Mouse (Mus musculus) splenic B cell, adult 2 months (primary cell): Measurements from ENCODE around the gene Rlf.

Source experiments
- DNase-seq: peaks from one replicate; pipeline ENCODE4 v3.0.0-alpha.2; 2011; ENCODE audit warnings: low read depth, low spot score
- H3K27me3 ChIP-seq: 2 replicates; pipeline ENCODE4 v1.6.1; 2012; ENCODE audit warnings: mild to moderate bottlenecking, low read length, moderate library complexity, mixed read lengths; ENCODE audit not compliant: control insufficient read depth, poor library complexity, insufficient read depth, severe bottlenecking
- H3K36me3 ChIP-seq: 2 replicates; pipeline ENCODE4 v1.6.1; 2012; ENCODE audit warnings: mild to moderate bottlenecking, low read length, moderate library complexity, mixed read lengths; ENCODE audit not compliant: control insufficient read depth, poor library complexity, insufficient read depth, severe bottlenecking

The Rlf gene

DNA sequence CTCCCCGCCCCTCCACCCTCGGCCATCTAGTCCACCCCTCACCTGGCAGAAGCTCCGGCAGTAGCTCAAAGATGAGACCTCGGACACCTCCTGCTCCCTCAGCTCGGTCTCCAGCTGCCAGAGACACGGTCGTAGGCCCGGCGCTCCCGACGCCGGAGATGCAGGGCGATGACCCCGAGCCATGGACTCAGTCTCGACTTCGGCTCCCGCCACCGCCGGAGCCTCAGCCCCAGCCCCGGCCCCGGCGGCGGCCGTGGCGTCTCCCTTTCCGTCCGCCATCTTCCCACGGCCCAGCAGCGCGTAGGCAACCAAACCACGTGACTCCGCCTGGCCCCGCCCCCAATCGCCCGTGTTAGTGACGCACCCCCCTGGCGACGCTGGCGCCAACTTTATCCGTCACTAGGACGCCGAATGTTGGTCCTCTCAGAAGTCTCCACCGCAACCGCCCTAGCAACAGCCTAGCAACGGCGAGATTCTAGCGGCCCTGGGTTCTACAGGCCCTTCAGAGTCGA, at the start of gene Rlf:
TSS of gene Rlf (minus strand) at position 292 of the 512 bp plus-strand sequence.
- DNase-seq, result peak; percentile 98
- Histone ChIP-seq H3K27me3 (peaks cover 2% of the 10 kb centered on the region; the same call in 1 of the 2 replicates), H3K36me3 (no peaks in the 10 kb centered on the region)

DNA sequence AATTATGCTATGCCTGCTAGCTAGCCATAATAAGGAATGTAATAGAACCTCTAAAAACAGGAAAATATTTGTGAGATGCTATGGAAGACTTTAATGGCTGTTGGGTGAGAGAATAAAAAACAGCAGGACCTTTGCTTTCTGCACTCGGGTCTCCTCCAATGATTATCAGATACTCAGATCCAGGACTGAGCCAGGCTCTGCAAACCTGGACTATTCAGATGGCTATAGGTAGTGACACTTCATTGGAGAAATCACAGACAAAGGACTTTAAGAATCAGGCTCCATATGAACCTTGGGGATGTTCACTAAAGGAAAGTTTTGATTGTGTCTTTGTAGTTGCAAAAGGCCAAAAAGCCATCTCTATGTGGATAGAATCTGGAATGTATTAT, 26.7 kb upstream of the Rlf start:
- no peaks in the 10 kb centered on the region for H3K36me3 ChIP-seq
- no peaks in the 10 kb centered on the region for H3K27me3 ChIP-seq
- no peak for DNase-seq

DNA sequence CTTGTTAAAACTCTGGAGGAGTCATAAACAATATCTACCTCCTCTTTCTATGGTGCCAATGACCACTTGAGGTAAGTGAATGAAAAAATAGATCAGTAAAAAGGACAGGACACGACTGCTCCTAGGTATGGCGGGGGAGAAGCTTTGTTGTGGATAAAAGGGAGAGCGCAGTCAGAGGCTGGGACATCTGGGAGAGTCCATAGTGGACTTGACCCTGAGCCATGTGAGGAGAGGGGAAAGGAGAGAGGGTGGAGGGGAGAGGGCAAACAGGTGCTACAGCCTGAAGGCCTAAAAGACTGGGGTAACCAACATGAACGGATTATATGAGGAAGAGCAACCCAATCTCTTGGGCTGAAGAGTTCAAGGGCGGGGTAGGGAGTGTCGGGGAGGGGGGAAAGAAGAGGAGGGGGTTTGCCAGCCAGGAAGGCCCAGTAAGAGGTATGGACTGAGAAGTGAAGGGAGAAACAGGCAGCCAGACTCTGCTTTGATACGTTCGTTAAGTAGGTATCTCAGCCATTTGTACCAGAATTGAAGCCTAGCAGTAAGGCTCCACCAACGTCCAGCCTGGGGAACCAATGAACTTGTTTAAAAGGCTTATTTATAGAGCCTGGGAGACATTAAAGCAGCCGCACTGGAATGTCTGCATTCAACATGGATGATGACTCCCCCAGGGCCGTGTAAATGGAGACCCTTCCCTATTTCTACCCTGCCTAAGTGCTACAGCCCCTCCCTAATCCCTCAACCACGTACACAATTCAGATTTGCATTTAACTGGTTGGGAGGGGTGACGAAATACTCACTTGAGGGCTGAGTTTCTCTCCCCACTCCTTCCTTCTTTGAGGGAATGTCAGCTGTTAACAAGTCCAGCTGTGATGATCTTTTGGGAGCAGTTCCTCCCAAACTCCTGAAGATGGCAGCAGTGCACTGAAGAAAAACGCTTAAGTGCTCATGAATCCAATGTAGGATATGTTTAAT, 26.0 kb upstream of the Rlf start:
- peak; percentile 68 for DNase-seq

DNA sequence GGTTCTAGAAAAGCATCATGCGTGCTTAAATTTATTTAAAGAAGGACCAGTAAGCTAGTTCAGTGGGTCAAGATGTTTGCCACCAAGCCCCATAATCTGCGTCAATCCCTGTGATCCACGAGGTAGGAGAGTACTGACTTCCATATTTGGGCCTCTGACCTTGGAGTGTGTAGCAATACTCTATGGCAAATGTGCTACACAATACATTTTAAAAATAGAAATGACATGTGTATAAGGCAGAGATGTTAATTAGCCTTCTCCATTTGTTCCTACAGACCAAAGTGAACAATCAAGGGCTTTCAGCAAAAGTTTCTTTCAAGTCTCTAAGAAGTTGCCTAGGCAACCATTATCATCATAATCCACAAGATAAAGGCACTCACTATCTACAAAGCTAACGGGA, 25.0 kb upstream of the Rlf start:
- no peaks in the 10 kb centered on the region for H3K27me3 ChIP-seq
- no peak for DNase-seq
- H3K36me3 ChIP-seq, result no peaks in the 10 kb centered on the region

More for the DNA sequence above, 26.0 kb upstream of the Rlf start:
- Histone ChIP-seq H3K36me3 (no peaks in the 10 kb centered on the region), H3K27me3 (no peaks in the 10 kb centered on the region)

DNA sequence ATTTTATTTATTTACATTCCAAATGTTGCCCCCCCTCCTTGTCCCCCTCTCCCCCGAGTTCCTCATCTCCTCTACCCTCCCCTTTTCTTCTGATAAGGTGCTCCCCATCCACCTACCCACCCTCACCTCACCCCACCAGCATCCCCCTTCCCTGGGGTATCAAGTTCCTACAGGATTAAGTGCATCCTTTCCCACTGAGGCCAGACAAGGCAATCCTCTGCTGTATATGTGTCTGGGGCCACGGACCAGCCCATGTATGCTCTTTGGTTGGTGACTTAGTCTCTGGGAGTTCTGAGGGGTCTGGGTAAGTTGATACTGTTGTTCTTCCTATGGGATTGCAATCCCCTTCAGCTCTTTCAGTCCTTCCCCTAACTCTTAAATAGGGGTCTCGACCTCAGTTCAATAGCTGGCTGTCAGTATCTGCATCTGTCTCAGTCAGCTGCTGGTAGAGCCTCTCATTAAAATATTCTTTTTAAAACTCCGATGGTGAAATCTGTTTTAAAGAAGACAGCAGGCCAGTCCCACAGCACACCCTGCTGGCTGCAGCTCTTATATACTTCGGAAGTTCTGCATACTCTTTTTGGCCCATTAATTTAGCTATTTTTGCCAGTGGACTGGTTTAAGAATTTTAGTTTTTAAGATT, 17.0 kb upstream of the Rlf start:
- Histone ChIP-seq H3K36me3 (no peaks in the 10 kb centered on the region), H3K27me3 (no peaks in the 10 kb centered on the region)
- DNase-seq, result peak; percentile 73

DNA sequence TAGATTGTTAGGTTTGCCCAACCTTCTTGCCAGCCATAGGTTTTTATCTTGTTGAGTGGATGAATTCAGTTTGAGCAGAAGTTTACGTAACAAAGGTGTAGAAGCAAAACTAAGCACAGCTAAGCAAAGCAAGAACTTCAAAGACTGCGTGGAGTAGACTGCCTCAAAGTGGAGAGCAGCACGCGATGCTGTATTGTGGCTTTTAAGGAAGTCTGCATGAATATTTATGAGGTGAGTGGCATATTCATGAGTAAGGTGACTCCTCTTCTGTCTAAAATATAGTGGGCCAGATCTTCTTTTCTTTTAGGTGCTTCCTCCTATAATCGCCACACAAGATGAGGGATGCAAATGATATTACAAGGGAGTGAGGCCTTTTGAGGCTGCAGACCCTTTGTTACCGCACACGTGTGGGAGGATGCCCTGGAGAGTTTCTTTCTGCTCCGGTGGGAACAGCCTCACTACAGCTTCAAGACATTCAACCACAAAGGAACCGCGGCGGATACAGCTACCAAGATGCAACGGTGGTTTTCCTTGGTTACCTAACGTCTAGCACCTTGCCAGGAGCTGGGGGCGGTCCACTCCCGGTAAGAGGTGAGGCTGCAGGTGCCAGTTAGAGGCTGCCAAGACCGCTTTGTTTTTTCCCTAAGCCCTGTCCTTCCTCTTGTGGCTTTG, 16.2 kb upstream of the Rlf start:
- H3K27me3 ChIP-seq, result no peaks in the 10 kb centered on the region
- DNase-seq, result peak; percentile 18
- H3K36me3 ChIP-seq, result no peaks in the 10 kb centered on the region

DNA sequence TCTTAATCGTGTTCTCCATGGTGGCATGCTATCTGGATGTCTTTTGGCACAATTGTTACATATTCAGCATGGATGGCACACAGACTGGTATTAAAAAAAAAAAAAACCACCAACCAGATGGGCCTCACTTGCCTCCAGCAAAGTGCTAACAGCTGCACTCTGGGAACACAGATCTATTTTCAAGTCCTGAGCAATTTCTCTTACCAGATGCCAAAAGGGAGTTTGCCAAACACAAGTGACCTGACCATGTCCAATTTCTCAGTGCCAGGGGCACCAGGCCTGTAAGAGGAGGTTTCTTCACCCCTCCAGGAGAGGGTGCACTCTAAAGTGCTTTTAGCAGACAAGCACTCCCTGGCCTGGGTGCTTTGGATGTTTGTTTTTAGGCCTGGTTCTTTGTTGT, 12.2 kb upstream of the Rlf start:
- Histone ChIP-seq H3K27me3 (no peaks in the 10 kb centered on the region), H3K36me3 (no peaks in the 10 kb centered on the region)
- DNase-seq, result no peak

DNA sequence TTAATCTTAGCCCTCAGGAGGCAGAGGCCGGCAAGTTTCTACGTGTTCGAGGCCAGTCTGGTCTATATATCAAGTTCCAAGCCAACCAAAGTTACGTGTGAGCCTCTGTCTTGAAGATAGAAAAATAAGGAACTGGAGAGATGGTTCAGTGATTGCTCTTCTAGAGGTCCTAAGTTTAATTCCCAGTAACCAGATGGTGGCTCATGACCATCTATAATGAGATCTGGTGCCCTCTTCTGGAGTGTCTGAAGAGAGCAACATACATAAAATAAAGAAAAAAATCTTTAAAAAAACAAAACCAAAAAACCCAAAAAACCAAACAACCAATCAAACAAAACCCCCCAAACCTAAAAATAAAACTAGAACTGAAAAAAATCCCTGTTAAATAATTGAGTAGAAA, 10.3 kb upstream of the Rlf start:
- DNase-seq, result peak; percentile 32
- no peaks in the 10 kb centered on the region for H3K36me3 ChIP-seq
- H3K27me3 ChIP-seq, result no peaks in the 10 kb centered on the region

DNA sequence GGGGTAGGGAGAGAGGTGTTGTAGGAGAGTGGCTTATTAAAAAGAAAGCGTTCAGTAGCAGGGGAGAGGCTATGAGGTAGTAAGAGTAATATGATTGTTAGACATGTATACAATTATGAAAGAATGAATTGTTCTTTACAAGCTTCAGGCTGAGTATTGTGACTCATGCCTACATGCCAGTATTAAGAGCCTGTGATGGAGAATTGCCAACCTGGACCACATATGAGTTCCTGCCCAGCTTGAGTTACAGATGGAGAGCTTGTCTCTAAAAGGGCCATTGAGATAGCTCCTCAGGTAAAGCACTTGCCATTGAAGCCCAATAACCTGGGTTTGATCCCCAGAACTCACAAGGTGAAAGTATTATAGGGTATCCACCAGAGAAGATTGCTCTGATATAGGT, 8.3 kb upstream of the Rlf start:
- no peak for DNase-seq
- peaks cover 2% of the 10 kb centered on the region; the same call in 1 of the 2 replicates for H3K27me3 ChIP-seq
- H3K36me3 ChIP-seq, result no peaks in the 10 kb centered on the region

DNA sequence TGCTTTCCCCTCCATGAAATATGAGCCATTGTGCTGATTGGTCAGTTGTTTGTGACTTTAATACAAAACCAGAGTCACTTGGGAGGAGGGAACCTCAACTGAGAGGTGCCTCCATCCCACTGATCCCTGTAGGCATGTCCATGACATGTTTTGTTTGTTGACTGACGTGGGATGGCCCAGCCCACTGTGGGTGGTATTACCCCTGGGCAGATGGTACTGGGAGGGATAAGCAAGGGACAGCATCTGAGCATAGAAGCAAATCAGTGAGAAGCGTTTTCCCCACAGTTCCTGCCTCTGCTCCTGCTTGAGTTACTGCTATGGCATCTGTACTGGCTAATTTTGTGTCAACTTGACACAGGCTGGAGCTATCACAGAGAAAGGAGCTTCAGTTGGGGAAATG, 1.3 kb upstream of the Rlf start:
- Histone ChIP-seq H3K27me3 (peaks cover 2% of the 10 kb centered on the region; the same call in 1 of the 2 replicates), H3K36me3 (no peaks in the 10 kb centered on the region)
- no peak for DNase-seq

DNA sequence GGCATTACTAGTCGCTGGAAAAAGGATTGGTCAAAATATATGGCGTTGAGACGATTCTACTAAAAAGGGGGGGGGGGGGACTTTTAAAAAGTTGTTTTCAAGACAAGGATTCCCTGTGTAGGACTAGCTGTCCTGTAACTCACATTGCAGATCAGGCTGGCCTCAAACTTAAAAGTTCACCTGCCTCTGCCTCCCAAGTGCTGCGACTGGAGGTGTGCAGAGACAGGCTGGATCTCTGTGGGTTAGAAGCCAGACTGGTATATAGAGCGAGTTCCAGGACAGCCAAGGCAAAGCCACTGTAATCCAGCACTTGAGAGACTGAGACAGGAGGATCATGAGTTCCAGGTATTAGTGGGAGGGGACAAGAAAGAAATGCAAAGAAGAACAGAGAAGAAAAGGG, 605 bp upstream of the Rlf start:
- DNase-seq, result no peak
- Histone ChIP-seq H3K36me3 (no peaks in the 10 kb centered on the region), H3K27me3 (peaks cover 2% of the 10 kb centered on the region; the same call in 1 of the 2 replicates)

DNA sequence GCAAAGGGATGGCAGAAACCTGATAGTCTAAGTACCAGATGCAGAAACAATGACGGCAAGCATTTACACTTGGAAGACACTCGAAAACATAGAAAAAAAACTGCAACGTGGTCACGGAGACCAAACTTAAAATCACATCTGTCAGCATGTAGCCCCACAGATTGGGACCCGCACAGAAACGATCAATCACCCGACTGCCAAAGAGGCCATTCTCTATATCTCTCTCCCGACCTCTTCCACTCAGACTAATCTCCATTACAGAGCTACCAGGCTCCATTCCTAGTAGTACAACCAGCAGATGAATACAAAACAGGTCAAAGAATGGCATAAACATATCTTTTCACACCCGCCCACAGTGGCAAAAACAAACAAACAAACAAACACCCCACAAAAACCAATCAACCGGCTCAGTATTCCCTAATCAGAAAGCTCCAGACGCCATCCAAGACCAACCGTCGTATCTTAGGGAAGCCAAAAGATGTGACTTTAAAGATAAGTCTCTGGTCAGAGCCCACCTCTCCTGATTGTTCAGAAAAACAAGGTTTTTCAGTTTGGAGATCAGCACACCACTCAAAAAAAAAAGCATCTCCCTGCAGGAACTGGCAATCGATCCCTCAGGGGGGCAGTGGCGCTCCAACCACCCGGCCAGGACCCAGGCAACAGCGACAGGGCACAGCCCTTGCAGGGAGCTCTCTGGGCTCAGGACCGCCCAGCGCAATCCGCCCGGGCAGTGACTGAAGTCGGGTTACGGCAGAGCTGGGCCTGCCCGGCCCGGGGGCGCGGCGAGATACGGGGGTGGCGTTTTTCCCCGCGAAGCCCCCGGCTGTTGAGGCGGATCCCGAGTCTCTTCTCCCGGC, 720 bp downstream of the Rlf start:
- H3K27me3 ChIP-seq, result peaks cover 2% of the 10 kb centered on the region; the same call in 1 of the 2 replicates
- DNase-seq, result peak; percentile 58
- no peaks in the 10 kb centered on the region for H3K36me3 ChIP-seq

DNA sequence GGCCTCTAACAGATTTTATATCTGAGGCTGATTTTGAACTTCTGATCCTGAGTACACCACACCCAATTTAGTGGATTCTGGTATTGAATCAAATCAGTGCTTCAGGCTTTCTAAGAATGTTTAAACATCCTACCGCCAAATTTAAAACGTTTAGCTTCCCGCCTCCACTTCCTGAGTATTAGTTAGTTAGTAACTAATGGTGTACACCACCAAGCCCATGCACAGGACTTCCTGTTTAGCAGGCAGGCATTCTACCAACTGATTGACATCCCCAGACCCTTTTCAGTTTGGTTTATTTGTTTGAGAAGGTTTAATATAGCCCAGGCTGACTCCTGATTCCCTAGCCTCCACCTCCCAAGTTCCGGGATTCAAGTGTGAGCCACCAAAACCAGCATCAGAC, 6.0 kb downstream of the Rlf start:
- Histone ChIP-seq H3K27me3 (no peaks in the 10 kb centered on the region), H3K36me3 (0 out of 2 replicates have a peak, but pooled peaks cover 2% of the 10 kb centered on the region)
- DNase-seq, result no peak

DNA sequence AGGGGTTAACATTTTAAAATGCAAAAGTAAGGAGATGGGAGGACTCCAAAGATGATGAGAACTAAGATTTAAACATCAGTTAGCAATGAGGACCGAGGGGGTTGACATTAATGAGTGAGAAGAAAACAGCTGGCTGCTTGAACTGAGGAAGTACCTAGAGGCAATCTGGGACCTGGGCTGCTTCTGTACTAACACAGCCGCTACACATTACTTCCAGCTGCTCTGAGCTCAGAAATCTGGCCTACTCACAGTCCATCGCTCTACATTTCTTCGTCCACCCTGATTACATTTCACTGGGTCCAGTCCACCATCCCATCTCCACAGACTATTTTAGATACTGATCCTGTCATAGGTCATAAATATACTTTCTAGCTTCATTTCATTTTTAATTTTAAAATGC, 17.0 kb downstream of the Rlf start:
- Histone ChIP-seq H3K27me3 (no peaks in the 10 kb centered on the region), H3K36me3 (no peaks in the 10 kb centered on the region)
- DNase-seq, result peak; percentile 17
